Mouse (Mus musculus) cerebellum, adult 2 months (tissue): ENCODE measurements around the gene Foxs1.

Source experiments
- CTCF ChIP-seq: fragments of 200-500 bp; IDR thresholded peaks from 2 replicates; pipeline ENCODE4 v1.5.1; 2011; ENCODE audit warnings: low read depth, mild to moderate bottlenecking, control low read depth, low read length, moderate library complexity, borderline replicate concordance; ENCODE audit not compliant: insufficient read depth
- POLR2A ChIP-seq: fragments of 200-500 bp; IDR thresholded peaks from 2 replicates; pipeline ENCODE4 v1.6.1; 2011; ENCODE audit warnings: low read length, control low read depth, borderline replicate concordance; ENCODE audit not compliant: insufficient read depth

DNA sequence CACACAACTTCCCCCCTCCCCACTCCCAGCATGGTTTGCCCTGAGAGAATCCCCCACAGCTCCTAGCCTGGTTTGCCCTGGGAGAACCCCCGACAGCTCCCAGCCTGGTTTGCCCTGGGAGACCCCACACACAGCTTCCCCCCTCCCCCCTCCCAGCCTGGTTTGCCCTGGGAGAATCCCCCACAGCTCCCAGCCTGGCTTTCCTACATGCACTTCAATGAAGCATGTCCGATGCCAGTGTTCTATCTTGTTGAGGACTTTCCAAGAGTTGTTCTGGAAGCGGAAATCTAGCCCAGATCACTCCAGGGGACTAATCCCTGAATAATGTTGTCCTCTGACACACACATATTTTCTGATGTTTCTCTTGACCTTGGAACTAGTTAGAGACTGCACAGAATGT, 30.4 kb downstream of the Foxs1 start:
- TF ChIP-seq CTCF (no peak), POLR2A (no peak)
